Mouse (Mus musculus) v-Abl transformed pro-B cells (cell line): ENCODE results near the gene Pex26.

Source experiments
- in situ Hi-C, 2 experiments: fragments of 400-800 bp; cut with MboI; formaldehyde crosslinking; loops; one replicate each; pipeline ENCODE4 v1.15.1; 2025; ENCODE audit not compliant: unreplicated experiment in 2 of 2

Pex26 gene

GRCm38 (mm10) chr6:121160126-121160525 is 23.3 kb upstream of the Pex26 start:
- in situ Hi-C loops, result no loop called here

GRCm38 (mm10) chr6:121162616-121163015 is 20.9 kb upstream of the Pex26 start:
- in situ Hi-C loops, result no loop called here

- in situ Hi-C loops, result no loop called here
Measured at GRCm38 (mm10) chr6:121166098-121166552, 17.3 kb upstream of the Pex26 start.

- in situ Hi-C loops, result no loop called here
Measured at GRCm38 (mm10) chr6:121167381-121167975, 16.0 kb upstream of the Pex26 start.

- in situ Hi-C loops, result no loop called here
Measured at GRCm38 (mm10) chr6:121171102-121171501, 12.4 kb upstream of the Pex26 start.

GRCm38 (mm10) chr6:121173471-121173870 is 10.0 kb upstream of the Pex26 start:
- in situ Hi-C loops, result no loop called here

GRCm38 (mm10) chr6:121174761-121175160 is 8.7 kb upstream of the Pex26 start:
- in situ Hi-C loops, result loop anchor here (5.0 kb wide), 3 partner anchors 202 to 277 kb away; no protein-coding TSS in a partner anchor

- in situ Hi-C loops, result loop anchor here (5.0 kb wide), 3 partner anchors 204 to 279 kb away; no protein-coding TSS in a partner anchor
Measured at GRCm38 (mm10) chr6:121176011-121176730, 7.3 kb upstream of the Pex26 start.

GRCm38 (mm10) chr6:121176731-121177098 is 6.8 kb upstream of the Pex26 start:
- in situ Hi-C loops, result loop anchor here (5.0 kb wide), 3 partner anchors 204 to 279 kb away; no protein-coding TSS in a partner anchor

GRCm38 (mm10) chr6:121177118-121177708 is 6.3 kb upstream of the Pex26 start:
- in situ Hi-C loops, result loop anchor here (5.0 kb wide), 3 partner anchors 205 to 280 kb away; no protein-coding TSS in a partner anchor

GRCm38 (mm10) chr6:121178700-121179358 is 4.6 kb upstream of the Pex26 start:
- in situ Hi-C loops, result loop anchor here (5.0 kb wide), 3 partner anchors 207 to 282 kb away; no protein-coding TSS in a partner anchor

- in situ Hi-C loops, result loop anchor here (5.0 to 10.0 kb wide), 5 partner anchors 208 to 1125 kb away; partner anchors contain the start of gene M6pr (in 1 of the 2)
Measured at GRCm38 (mm10) chr6:121179846-121180245, 3.6 kb upstream of the Pex26 start.

GRCm38 (mm10) chr6:121184198-121185140 is 1.0 kb downstream of the Pex26 start:
- in situ Hi-C loops, result loop anchor here (5.0 to 10.0 kb wide), 5 partner anchors 88 to 1123 kb away; partner anchors contain the start of gene M6pr (in 2 of the 2)

- in situ Hi-C loops, result loop anchor here (5.0 to 10.0 kb wide), 5 partner anchors 87 to 1122 kb away; partner anchors contain the start of gene M6pr (in 2 of the 2)
Measured at GRCm38 (mm10) chr6:121185232-121185631, 1.8 kb downstream of the Pex26 start.

- in situ Hi-C loops, result no loop called here
Measured at GRCm38 (mm10) chr6:121191261-121192009, 8.0 kb downstream of the Pex26 start.

GRCm38 (mm10) chr6:121194061-121194955 is 10.8 kb downstream of the Pex26 start:
- in situ Hi-C loops, result no loop called here

- in situ Hi-C loops, result no loop called here
Measured at GRCm38 (mm10) chr6:121194956-121195731, 11.7 kb downstream of the Pex26 start.
